Mouse (Mus musculus) forebrain, embryonic 12.5 days (tissue): ENCODE measurements around the gene Evi2b. TPM values are rescaled to one million over a fixed set of nuclear protein-coding genes. Genes with fewer than 3 reads are reported as not detected.

ENCODE experiments used
- ATAC-seq: fragments of 200-750 bp; cut with Nextera tagmentation; 2 replicates; pipeline ENCODE4 v1.8.0; 2017; ENCODE audit warnings: moderate TSS enrichment; ENCODE audit not compliant: low FRiP score
- H3K27ac ChIP-seq: fragments of 300-500 bp; sonication (generic); 2 replicates; pipeline ENCODE4 v1.5.1; 2016; ENCODE audit warnings: mild to moderate bottlenecking
- H3K27me3 ChIP-seq: fragments of 300-500 bp; sonication (generic); 2 replicates; pipeline ENCODE4 v1.6.1; 2016; ENCODE audit warnings: mild to moderate bottlenecking
- H3K36me3 ChIP-seq: fragments of 300-500 bp; sonication (generic); replicated peaks from 2 replicates; pipeline ENCODE4 v1.6.1; 2016; ENCODE audit warnings: mild to moderate bottlenecking
- H3K4me1 ChIP-seq: fragments of 300-500 bp; sonication (generic); 2 replicates; pipeline ENCODE4 v1.6.1; 2016
- H3K4me2 ChIP-seq: fragments of 300-500 bp; sonication (generic); 2 replicates; pipeline ENCODE4 v1.6.1; 2016; ENCODE audit warnings: mild to moderate bottlenecking, moderate library complexity
- H3K4me3 ChIP-seq: fragments of 300-500 bp; sonication (generic); replicated peaks from 2 replicates; pipeline ENCODE4 v1.5.1; 2016; ENCODE audit warnings: mild to moderate bottlenecking
- H3K9ac ChIP-seq: fragments of 300-500 bp; sonication (generic); 2 replicates; pipeline ENCODE4 v1.6.1; 2016; ENCODE audit warnings: mild to moderate bottlenecking
- H3K9me3 ChIP-seq: fragments of 300-500 bp; sonication (generic); 2 replicates; pipeline ENCODE4 v1.6.1; 2016
- WGBS: fragments of 180-500 bp; shearing (Covaris S2); methylation state at CpG from one replicate; pipeline ENCODE4 v1.1.7; 2016; 5-methylcytosine and 5-hydroxymethylcytosine counted together
- polyA plus RNA-seq: library from polyadenylated mRNA; unstranded; fragments of >200 nt; fragmentation: Nextera tagmentation; extraction: Ambion mirVana; gene quantifications from 2 replicates; pipeline ENCODE4 v1.2.1, GENCODE M21; 2016

Gene Evi2b
- polyA plus RNA-seq = not detected in 2 replicates

GRCm38 (mm10) chr11:79523560-79524309 lies at the start of gene Evi2b:
Gene Evi2b (minus strand): TSS chr11:79523762.
- Histone ChIP-seq H3K27ac (no peak within 1 kb of the TSS), H3K36me3 (peaks cover 4% of the 10 kb centered on the region; the same call in 1 of the 2 replicates), H3K4me2 (no peak within 1 kb of the TSS), H3K9me3 (no peaks in the 10 kb centered on the region), H3K4me1 (no peaks in the 10 kb centered on the region), H3K9ac (no peak within 1 kb of the TSS), H3K27me3 (no peaks in the 10 kb centered on the region), H3K4me3 (no peak within 1 kb of the TSS)
- ATAC-seq = no peak
- WGBS = 91% methylated on average over 10 of the region's 10 CpGs

GRCm38 (mm10) chr11:79570319-79570718 lies 46.8 kb upstream of the Evi2b start:
- H3K9me3 ChIP-seq = no peaks in the 10 kb centered on the region
- H3K27ac ChIP-seq = no peak overlapping the region
- H3K4me2 ChIP-seq = no peak overlapping the region
- no peak overlapping the region for H3K4me3 ChIP-seq
- H3K4me1 ChIP-seq = no peaks in the 10 kb centered on the region
- 97% methylated on average over 2 of the region's 2 CpGs for WGBS
- peaks cover 81% of the 10 kb centered on the region for H3K36me3 ChIP-seq
- no peaks in the 10 kb centered on the region for H3K27me3 ChIP-seq
- H3K9ac ChIP-seq = no peak overlapping the region
- no peak for ATAC-seq

GRCm38 (mm10) chr11:79568197-79568911 lies 44.8 kb upstream of the Evi2b start:
- Histone ChIP-seq H3K4me1 (no peaks in the 10 kb centered on the region), H3K27ac (no peak overlapping the region), H3K9me3 (no peaks in the 10 kb centered on the region), H3K4me3 (no peak overlapping the region), H3K36me3 (peaks cover 82% of the 10 kb centered on the region), H3K9ac (no peak overlapping the region), H3K27me3 (no peaks in the 10 kb centered on the region), H3K4me2 (no peak overlapping the region)
- no peak for ATAC-seq
- 96% methylated on average over 11 of the region's 11 CpGs for WGBS

- Histone ChIP-seq H3K27ac (no peak overlapping the region), H3K9me3 (no peaks in the 10 kb centered on the region), H3K4me3 (no peak overlapping the region), H3K27me3 (no peaks in the 10 kb centered on the region), H3K36me3 (peaks cover 85% of the 10 kb centered on the region), H3K9ac (no peak overlapping the region), H3K4me1 (no peaks in the 10 kb centered on the region), H3K4me2 (no peak overlapping the region)
- WGBS = 64% methylated on average over 1 of the region's 1 CpGs
- ATAC-seq = no peak
These were observed 43.4 kb upstream of the Evi2b start for GRCm38 (mm10) chr11:79566947-79567346.

GRCm38 (mm10) chr11:79563493-79563892 lies 39.9 kb upstream of the Evi2b start:
- no peak overlapping the region for H3K4me2 ChIP-seq
- ATAC-seq = no peak
- H3K9me3 ChIP-seq = no peaks in the 10 kb centered on the region
- H3K27ac ChIP-seq = no peak overlapping the region
- H3K36me3 ChIP-seq = peaks cover 79% of the 10 kb centered on the region
- no peaks in the 10 kb centered on the region for H3K27me3 ChIP-seq
- no peak overlapping the region for H3K4me3 ChIP-seq
- 92% methylated on average over 7 of the region's 7 CpGs for WGBS
- H3K4me1 ChIP-seq = no peaks in the 10 kb centered on the region
- no peak overlapping the region for H3K9ac ChIP-seq

- Histone ChIP-seq H3K4me3 (no peak overlapping the region), H3K9ac (no peak overlapping the region), H3K4me2 (no peak overlapping the region), H3K4me1 (no peaks in the 10 kb centered on the region), H3K27me3 (no peaks in the 10 kb centered on the region), H3K9me3 (no peaks in the 10 kb centered on the region), H3K36me3 (peaks cover 79% of the 10 kb centered on the region), H3K27ac (no peak overlapping the region)
- WGBS = 98% methylated on average over 4 of the region's 4 CpGs
- no peak for ATAC-seq
These were observed 37.0 kb upstream of the Evi2b start for GRCm38 (mm10) chr11:79560536-79560935.

- no peak for ATAC-seq
- no peak overlapping the region for H3K27ac ChIP-seq
- H3K27me3 ChIP-seq = no peaks in the 10 kb centered on the region
- WGBS = 87% methylated on average over 1 of the region's 1 CpGs
- H3K4me1 ChIP-seq = no peaks in the 10 kb centered on the region
- peaks cover 84% of the 10 kb centered on the region for H3K36me3 ChIP-seq
- no peak overlapping the region for H3K4me3 ChIP-seq
- no peak overlapping the region for H3K9ac ChIP-seq
- H3K4me2 ChIP-seq = no peak overlapping the region
- H3K9me3 ChIP-seq = no peaks in the 10 kb centered on the region
These were observed 29.1 kb upstream of the Evi2b start for GRCm38 (mm10) chr11:79552622-79553021.

GRCm38 (mm10) chr11:79536293-79536692 lies 12.7 kb upstream of the Evi2b start:
- Histone ChIP-seq H3K36me3 (peaks cover 35% of the 10 kb centered on the region), H3K4me1 (peaks cover 12% of the 10 kb centered on the region; the same call in 1 of the 2 replicates), H3K9me3 (no peaks in the 10 kb centered on the region), H3K4me3 (no peak overlapping the region), H3K9ac (no peak overlapping the region), H3K27ac (no peak overlapping the region), H3K27me3 (no peaks in the 10 kb centered on the region), H3K4me2 (no peak overlapping the region)
- 98% methylated on average over 3 of the region's 3 CpGs for WGBS
- ATAC-seq = no peak

GRCm38 (mm10) chr11:79535554-79535953 lies 12.0 kb upstream of the Evi2b start:
- Histone ChIP-seq H3K9me3 (no peaks in the 10 kb centered on the region), H3K9ac (no peak overlapping the region), H3K27me3 (no peaks in the 10 kb centered on the region), H3K27ac (no peak overlapping the region), H3K4me3 (no peak overlapping the region), H3K4me2 (no peak overlapping the region), H3K36me3 (peaks cover 32% of the 10 kb centered on the region), H3K4me1 (peaks cover 12% of the 10 kb centered on the region; the same call in 1 of the 2 replicates)
- 96% methylated on average over 4 of the region's 4 CpGs for WGBS
- ATAC-seq = no peak

GRCm38 (mm10) chr11:79533950-79534690 lies 10.6 kb upstream of the Evi2b start:
- H3K4me2 ChIP-seq = no peak overlapping the region
- ATAC-seq = no peak
- H3K4me3 ChIP-seq = no peak overlapping the region
- H3K9ac ChIP-seq = no peak overlapping the region
- peaks cover 12% of the 10 kb centered on the region; the same call in 1 of the 2 replicates for H3K4me1 ChIP-seq
- peaks cover 24% of the 10 kb centered on the region for H3K36me3 ChIP-seq
- no peak overlapping the region for H3K27ac ChIP-seq
- no peaks in the 10 kb centered on the region for H3K27me3 ChIP-seq
- 79% methylated on average over 8 of the region's 8 CpGs for WGBS
- no peaks in the 10 kb centered on the region for H3K9me3 ChIP-seq

- no peaks in the 10 kb centered on the region for H3K9me3 ChIP-seq
- H3K27ac ChIP-seq = no peak overlapping the region
- no peak overlapping the region for H3K4me3 ChIP-seq
- WGBS = 81% methylated on average over 6 of the region's 6 CpGs
- no peak overlapping the region for H3K9ac ChIP-seq
- H3K4me1 ChIP-seq = peaks cover 12% of the 10 kb centered on the region; the same call in 1 of the 2 replicates
- H3K4me2 ChIP-seq = no peak overlapping the region
- H3K27me3 ChIP-seq = no peaks in the 10 kb centered on the region
- no peak for ATAC-seq
- peaks cover 24% of the 10 kb centered on the region for H3K36me3 ChIP-seq
These were observed 9.7 kb upstream of the Evi2b start for GRCm38 (mm10) chr11:79533311-79533710.

GRCm38 (mm10) chr11:79531485-79531884 lies 7.9 kb upstream of the Evi2b start:
- Histone ChIP-seq H3K36me3 (peaks cover 19% of the 10 kb centered on the region), H3K4me1 (peaks cover 12% of the 10 kb centered on the region; the same call in 1 of the 2 replicates), H3K9me3 (no peaks in the 10 kb centered on the region), H3K27ac (no peak overlapping the region), H3K9ac (no peak overlapping the region), H3K4me2 (no peak overlapping the region), H3K27me3 (no peaks in the 10 kb centered on the region), H3K4me3 (no peak overlapping the region)
- WGBS = 96% methylated on average over 4 of the region's 4 CpGs
- no peak for ATAC-seq
